Mouse (Mus musculus) midbrain, embryonic 16.5 days (tissue): Measurements from ENCODE around the gene Cbx4. TPM values are rescaled to one million over a fixed set of nuclear protein-coding genes. Genes with fewer than 3 reads are reported as not detected.

Source experiments
- ATAC-seq: fragments of 200-750 bp; cut with Nextera tagmentation; 2 replicates; pipeline ENCODE4 v1.8.0; 2017; ENCODE audit warnings: moderate TSS enrichment
- H3K27ac ChIP-seq: fragments of 300-500 bp; sonication (generic); 2 replicates; pipeline ENCODE4 v1.5.1; 2014; ENCODE audit warnings: mild to moderate bottlenecking, low read length, mixed read lengths
- H3K27me3 ChIP-seq: fragments of 300-500 bp; sonication (generic); 2 replicates; pipeline ENCODE4 v1.6.1; 2014; ENCODE audit warnings: low read depth, low read length, mixed read lengths; ENCODE audit not compliant: control insufficient read depth, insufficient read depth
- H3K36me3 ChIP-seq: fragments of 300-500 bp; sonication (generic); 2 replicates; pipeline ENCODE4 v1.6.1; 2014; ENCODE audit warnings: mild to moderate bottlenecking, low read length, moderate library complexity, mixed read lengths; ENCODE audit not compliant: control insufficient read depth, insufficient read depth
- H3K4me1 ChIP-seq: fragments of 300-500 bp; sonication (generic); 2 replicates; pipeline ENCODE4 v1.6.1; 2014; ENCODE audit warnings: mild to moderate bottlenecking, low read length, mixed read lengths; ENCODE audit not compliant: control insufficient read depth, insufficient read depth
- H3K4me2 ChIP-seq: fragments of 300-500 bp; sonication (generic); 2 replicates; pipeline ENCODE4 v1.6.1; 2014; ENCODE audit warnings: mild to moderate bottlenecking, low read length, mixed read lengths
- H3K4me3 ChIP-seq: fragments of 300-500 bp; sonication (generic); 2 replicates; pipeline ENCODE4 v1.5.1; 2014; ENCODE audit warnings: low read depth, mild to moderate bottlenecking, low read length, moderate library complexity, mixed read lengths
- H3K9ac ChIP-seq: fragments of 300-500 bp; sonication (generic); 2 replicates; pipeline ENCODE4 v1.6.1; 2014; ENCODE audit warnings: low read depth, low read length, mixed read lengths
- H3K9me3 ChIP-seq: fragments of 300-500 bp; sonication (generic); replicated peaks from 2 replicates; pipeline ENCODE4 v1.6.1; 2014; ENCODE audit warnings: mild to moderate bottlenecking, low read length, mixed read lengths; ENCODE audit not compliant: control insufficient read depth, poor library complexity, severe bottlenecking
- WGBS: fragments of 180-500 bp; shearing (Covaris S2); extraction: QIAGEN DNeasy Blood & Tissue Kit; methylation state at CpG from one replicate; pipeline ENCODE4 v1.1.7; 2014; 5-methylcytosine and 5-hydroxymethylcytosine counted together
- polyA plus RNA-seq: library from polyadenylated mRNA; unstranded; fragments of >200 nt; fragmentation: Nextera tagmentation; extraction: Ambion mirVana; gene quantifications from 2 replicates; pipeline ENCODE4 v1.2.1, GENCODE M21; 2015

The Cbx4 gene
- polyA plus RNA-seq, 1 experiment from 2014 or later: 25.6 TPM

GRCm38 (mm10) chr11:119056301-119057211 lies 29.5 kb downstream of the Cbx4 start:
- H3K36me3 ChIP-seq: no peaks in the 10 kb centered on the region
- peak overlapping the region; percentile 92 for H3K9ac ChIP-seq
- peaks cover 17% of the 10 kb centered on the region for H3K27me3 ChIP-seq
- 0 out of 2 replicates have a peak, but pooled peaks have one; percentile 1 for ATAC-seq
- H3K27ac ChIP-seq: peak overlapping the region; percentile 94
- H3K4me3 ChIP-seq: peak overlapping the region; percentile 46
- H3K9me3 ChIP-seq: no peaks in the 10 kb centered on the region
- under 1% methylated on average over 56 of the region's 65 CpGs for WGBS
- H3K4me1 ChIP-seq: peaks cover 49% of the 10 kb centered on the region
- peak overlapping the region; percentile 97 for H3K4me2 ChIP-seq

GRCm38 (mm10) chr11:119055571-119056131 lies 30.4 kb downstream of the Cbx4 start:
- Histone ChIP-seq H3K27ac (peak overlapping the region; percentile 94), H3K4me2 (peak overlapping the region; percentile 97), H3K4me3 (peak overlapping the region; percentile 46), H3K27me3 (peaks cover 27% of the 10 kb centered on the region), H3K9me3 (no peaks in the 10 kb centered on the region), H3K9ac (peak overlapping the region; percentile 92), H3K36me3 (no peaks in the 10 kb centered on the region), H3K4me1 (peaks cover 49% of the 10 kb centered on the region)
- ATAC-seq: no peak
- 2% methylated on average over 31 of the region's 32 CpGs for WGBS

- Histone ChIP-seq H3K4me2 (peak overlapping the region; percentile 97), H3K36me3 (no peaks in the 10 kb centered on the region), H3K9ac (peak overlapping the region; percentile 92), H3K4me1 (peaks cover 49% of the 10 kb centered on the region), H3K27me3 (peaks cover 29% of the 10 kb centered on the region), H3K9me3 (no peaks in the 10 kb centered on the region), H3K27ac (peak overlapping the region; percentile 94), H3K4me3 (peak overlapping the region; percentile 46)
- WGBS: under 1% methylated on average over 47 of the region's 47 CpGs
- no peak for ATAC-seq
Observed at GRCm38 (mm10) chr11:119054351-119055345, 31.4 kb downstream of the Cbx4 start.

- WGBS: under 1% methylated on average over 33 of the region's 35 CpGs
- Histone ChIP-seq H3K4me2 (peak overlapping the region; percentile 97), H3K4me3 (peak overlapping the region; percentile 46), H3K4me1 (peaks cover 49% of the 10 kb centered on the region), H3K9ac (peak overlapping the region; percentile 92), H3K27me3 (peaks cover 33% of the 10 kb centered on the region), H3K9me3 (no peaks in the 10 kb centered on the region), H3K27ac (peak overlapping the region; percentile 94), H3K36me3 (no peaks in the 10 kb centered on the region)
- ATAC-seq: peak; percentile 61
Observed at GRCm38 (mm10) chr11:119053738-119054350, 32.2 kb downstream of the Cbx4 start.

- Histone ChIP-seq H3K27me3 (peaks cover 28% of the 10 kb centered on the region), H3K9ac (peak overlapping the region; percentile 92)
- peak; percentile 92 for ATAC-seq
Observed at GRCm38 (mm10) chr11:119053257-119053670, 32.8 kb downstream of the Cbx4 start.

GRCm38 (mm10) chr11:119052661-119053256 lies 33.3 kb downstream of the Cbx4 start:
- H3K9me3 ChIP-seq: no peaks in the 10 kb centered on the region
- H3K4me1 ChIP-seq: peaks cover 46% of the 10 kb centered on the region
- H3K27me3 ChIP-seq: peaks cover 31% of the 10 kb centered on the region
- no peaks in the 10 kb centered on the region for H3K36me3 ChIP-seq
- peak overlapping the region; percentile 97 for H3K4me2 ChIP-seq
- H3K4me3 ChIP-seq: peak overlapping the region; percentile 46
- peak overlapping the region; percentile 94 for H3K27ac ChIP-seq
- 3% methylated on average over 13 of the region's 13 CpGs for WGBS
- ATAC-seq: peak; percentile 16; the same call in 1 of the 2 replicates
- H3K9ac ChIP-seq: peak overlapping the region; percentile 68

More at GRCm38 (mm10) chr11:119053257-119053670, 32.8 kb downstream of the Cbx4 start:
- under 1% methylated on average over 38 of the region's 42 CpGs for WGBS
- Histone ChIP-seq H3K4me3 (peak overlapping the region; percentile 46), H3K4me2 (peak overlapping the region; percentile 97), H3K4me1 (peaks cover 46% of the 10 kb centered on the region), H3K27ac (peak overlapping the region; percentile 94), H3K36me3 (no peaks in the 10 kb centered on the region), H3K9me3 (no peaks in the 10 kb centered on the region)

- 4% methylated on average over 15 of the region's 15 CpGs for WGBS
- Histone ChIP-seq H3K27ac (peak overlapping the region; percentile 94), H3K9ac (peak overlapping the region; percentile 68), H3K9me3 (no peaks in the 10 kb centered on the region), H3K4me2 (peak overlapping the region; percentile 97), H3K36me3 (no peaks in the 10 kb centered on the region), H3K4me1 (peaks cover 45% of the 10 kb centered on the region), H3K4me3 (no peak overlapping the region), H3K27me3 (peaks cover 32% of the 10 kb centered on the region)
- 0 out of 2 replicates have a peak, but pooled peaks have one; percentile 19 for ATAC-seq
Observed at GRCm38 (mm10) chr11:119051927-119052660, 33.9 kb downstream of the Cbx4 start.
